Mouse (Mus musculus): ENCODE measurements around the gene Zbtb26. TPM values are rescaled to one million over a fixed set of nuclear protein-coding genes. Genes with fewer than 3 reads are reported as not detected.

Gene Zbtb26
- total RNA-seq (2014; fragmentation: Nextera tagmentation) (10.7 and 11.8 TPM in 2 replicates), total RNA-seq (2017) (8.7 and 13.7 TPM in 2 replicates)

DNA sequence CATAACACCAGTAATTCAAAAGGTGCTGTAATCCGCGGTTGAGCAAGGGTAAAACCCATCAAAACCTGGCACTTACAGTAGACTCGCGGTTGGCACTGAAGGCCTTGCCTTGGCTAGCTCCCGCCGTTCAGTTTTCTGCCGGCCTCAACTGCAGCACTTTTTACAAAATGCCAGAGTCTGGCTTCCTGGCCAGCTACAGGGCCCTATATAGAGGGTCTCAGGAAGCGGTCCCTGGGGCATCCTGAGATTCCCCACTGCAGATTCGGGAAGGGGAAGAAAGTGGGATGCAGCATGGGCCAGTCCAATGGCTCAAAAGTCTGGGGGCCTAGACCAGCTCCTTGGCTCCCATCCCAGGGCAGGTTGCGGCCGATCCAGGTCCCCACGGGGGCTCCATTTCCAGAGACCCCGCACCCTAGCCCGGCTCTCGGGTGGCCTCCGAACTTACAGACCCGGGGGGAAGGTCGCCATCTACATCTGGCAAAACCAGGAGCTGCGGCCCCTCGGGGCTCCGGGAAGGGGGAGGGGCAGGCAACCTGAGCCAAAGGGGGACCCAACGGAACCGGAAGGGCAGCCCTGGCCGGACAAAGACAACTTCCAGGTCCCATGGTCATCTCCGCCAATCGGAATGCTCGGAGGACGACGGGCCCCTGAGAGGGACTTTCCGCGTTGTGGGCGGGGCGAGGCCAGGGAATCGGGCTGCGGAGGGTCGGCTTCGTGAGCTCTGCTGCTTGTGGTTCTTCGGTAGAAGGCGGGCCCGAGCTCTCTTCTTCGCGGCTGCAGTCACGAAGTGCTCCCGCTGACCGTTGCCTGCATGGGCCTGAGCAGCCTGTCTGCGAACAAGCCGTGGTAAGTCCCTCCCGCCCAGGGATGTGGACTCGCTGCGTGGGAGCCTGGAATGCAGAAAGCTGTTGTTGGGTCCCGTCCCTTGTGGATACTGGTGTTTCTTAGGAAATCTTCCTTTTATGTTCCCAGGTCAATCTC lies at the start of gene Zbtb26, which contains the start of the genes Zbtb6 and Rabgap1:
Gene Zbtb26, minus strand, starts transcription at position 525 of the 981 bp plus-strand sequence.
Gene Zbtb6, minus strand, starts transcription at position 561 of the 981 bp plus-strand sequence.
Gene Rabgap1, plus strand, starts transcription at position 669 of the 981 bp plus-strand sequence.
- peak; percentile 99 for ATAC-seq (replicated peaks; ENCODE audit: low FRiP score, low TSS enrichment, poor library complexity, severe bottlenecking)

DNA sequence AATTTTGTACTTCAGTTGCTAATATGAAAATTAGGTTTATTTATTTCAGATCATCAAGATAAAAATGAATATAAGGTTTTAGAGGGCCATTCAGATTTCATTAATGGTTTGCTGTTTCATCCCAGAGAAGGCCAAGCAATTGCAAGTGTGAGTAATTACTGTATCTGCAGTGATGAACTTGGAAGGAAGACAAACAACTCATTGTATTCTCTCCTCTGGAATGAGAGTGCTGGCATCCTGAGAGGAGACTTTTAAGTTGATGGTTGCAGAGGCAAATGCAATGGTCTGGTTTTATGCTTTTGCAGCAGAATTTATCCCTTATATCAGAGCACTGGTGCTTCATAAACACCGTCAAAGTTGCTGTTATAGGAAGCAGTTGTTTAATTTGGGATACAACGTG lies 46.0 kb upstream of the Zbtb26 start:
- no peak for ATAC-seq (replicated peaks; ENCODE audit: low FRiP score, low TSS enrichment, poor library complexity, severe bottlenecking)

DNA sequence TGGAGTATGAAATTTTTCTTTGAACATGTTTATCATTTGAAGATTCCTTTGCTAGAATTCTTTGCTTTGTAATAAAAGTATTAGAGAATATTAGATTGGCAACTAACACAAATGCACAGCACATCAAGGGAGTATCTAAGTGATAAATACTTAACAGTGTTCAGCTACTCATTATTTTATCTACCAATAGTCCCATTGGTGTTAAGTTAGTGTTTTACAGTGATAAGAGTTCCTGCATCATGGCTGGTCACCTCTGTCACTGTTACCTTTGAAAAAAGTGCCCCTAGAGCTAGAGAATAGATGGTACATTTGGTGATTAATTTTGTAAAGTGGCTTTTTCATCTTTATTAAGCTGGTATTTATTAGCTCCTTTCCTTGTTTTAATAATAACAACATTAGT lies 43.5 kb upstream of the Zbtb26 start:
- ATAC-seq (replicated peaks; ENCODE audit: low FRiP score, low TSS enrichment, poor library complexity, severe bottlenecking): peak; percentile 75

DNA sequence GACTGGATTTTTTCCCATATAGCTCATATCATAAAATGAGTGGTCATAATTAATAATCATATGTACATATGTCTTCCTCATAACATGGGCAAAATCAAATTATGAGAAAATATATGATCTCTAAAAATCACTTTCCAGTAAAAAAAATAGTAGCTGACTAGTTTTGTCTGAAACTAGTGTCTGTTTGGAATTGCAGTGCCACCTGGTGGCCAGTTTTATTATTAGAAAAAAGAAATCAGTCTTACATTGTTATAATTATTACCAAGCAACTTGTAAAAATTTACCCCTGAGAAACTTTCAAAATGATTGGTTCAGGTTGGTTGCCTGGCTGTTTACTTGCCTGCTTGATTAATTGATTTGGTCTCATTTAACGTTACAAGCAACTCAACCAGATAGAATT lies 42.4 kb upstream of the Zbtb26 start:
- no peak for ATAC-seq (replicated peaks; ENCODE audit: low FRiP score, low TSS enrichment, poor library complexity, severe bottlenecking)

DNA sequence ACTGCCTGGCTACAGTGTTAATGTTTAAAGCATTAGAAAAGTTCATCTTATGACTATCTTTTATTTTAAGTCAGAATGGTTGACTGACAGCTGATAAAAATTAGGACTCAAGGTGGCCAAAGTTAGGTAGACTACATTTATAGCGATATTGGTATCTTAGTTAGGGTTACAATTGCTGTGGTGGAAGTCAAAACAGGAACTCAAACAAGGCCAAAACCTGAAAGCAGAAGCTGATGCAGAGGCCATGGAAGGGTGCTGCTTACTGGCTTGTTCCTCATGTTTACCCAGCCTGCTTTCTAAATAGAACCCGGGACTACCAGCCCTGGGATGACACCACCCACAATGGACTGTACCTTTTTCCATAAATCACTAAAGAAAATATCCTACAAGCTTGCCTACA lies 41.2 kb upstream of the Zbtb26 start:
- ATAC-seq (replicated peaks; ENCODE audit: low FRiP score, low TSS enrichment, poor library complexity, severe bottlenecking): no peak

DNA sequence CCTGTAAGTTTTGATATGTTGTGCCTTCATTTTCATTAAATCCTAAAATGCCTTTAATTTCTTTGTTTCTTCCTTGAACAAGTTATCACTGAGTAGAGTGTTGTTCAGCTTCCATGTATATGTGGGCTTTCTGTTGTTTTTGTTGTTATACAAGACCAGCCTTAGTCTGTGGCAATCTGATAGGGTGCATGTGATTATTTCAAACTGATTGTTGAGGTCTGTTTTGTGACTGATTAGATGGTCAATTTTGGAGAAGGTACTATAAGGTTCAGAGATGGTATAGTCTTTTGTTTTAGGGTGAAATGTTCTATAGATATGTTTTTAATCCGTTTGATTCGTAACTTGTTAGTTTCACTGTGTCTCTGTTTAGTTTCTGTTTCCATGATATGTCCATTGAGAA lies 37.1 kb upstream of the Zbtb26 start:
- ATAC-seq (replicated peaks; ENCODE audit: low FRiP score, low TSS enrichment, poor library complexity, severe bottlenecking): peak; percentile 68; the same call in 1 of the 2 replicates

DNA sequence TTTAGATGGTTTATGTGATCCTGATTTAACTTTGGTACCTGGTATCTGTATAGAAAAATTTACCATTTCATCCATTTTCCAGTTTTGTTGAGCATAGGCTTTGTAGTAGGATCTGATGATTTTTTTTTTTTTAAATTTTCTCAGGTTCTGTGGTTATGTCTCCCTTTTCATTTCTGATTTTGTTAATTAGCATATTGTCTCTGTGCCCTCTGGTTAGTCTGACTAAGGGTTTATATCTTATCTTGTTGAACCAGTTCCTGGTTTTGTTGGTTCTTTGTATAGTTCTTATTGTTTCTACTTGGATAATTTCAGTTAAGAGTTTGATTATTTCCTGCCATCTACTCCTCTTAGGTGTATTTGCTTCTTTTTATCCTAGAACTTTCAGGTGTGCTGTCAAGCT lies 36.6 kb upstream of the Zbtb26 start:
- no peak for ATAC-seq (replicated peaks; ENCODE audit: low FRiP score, low TSS enrichment, poor library complexity, severe bottlenecking)

DNA sequence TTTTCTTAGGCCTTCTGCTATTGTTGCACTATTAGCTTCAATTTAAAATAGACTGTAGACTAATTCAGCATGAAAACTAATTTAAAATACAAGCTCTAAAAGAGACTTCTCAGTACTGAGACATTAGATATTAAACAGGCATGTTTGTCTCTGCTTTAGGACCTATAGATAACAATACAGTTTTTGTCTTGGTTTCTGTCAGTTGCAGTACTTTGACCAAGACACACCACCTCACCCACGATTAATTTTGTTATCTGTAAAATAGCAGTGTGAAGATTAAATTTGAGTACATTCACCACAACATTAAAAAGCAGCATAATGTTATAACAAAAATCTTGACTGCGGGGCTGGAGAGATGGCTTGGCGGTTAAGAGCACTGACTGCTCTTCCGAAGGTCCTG lies 23.3 kb upstream of the Zbtb26 start:
- ATAC-seq (replicated peaks; ENCODE audit: low FRiP score, low TSS enrichment, poor library complexity, severe bottlenecking): peak; percentile 65; the same call in 1 of the 2 replicates

DNA sequence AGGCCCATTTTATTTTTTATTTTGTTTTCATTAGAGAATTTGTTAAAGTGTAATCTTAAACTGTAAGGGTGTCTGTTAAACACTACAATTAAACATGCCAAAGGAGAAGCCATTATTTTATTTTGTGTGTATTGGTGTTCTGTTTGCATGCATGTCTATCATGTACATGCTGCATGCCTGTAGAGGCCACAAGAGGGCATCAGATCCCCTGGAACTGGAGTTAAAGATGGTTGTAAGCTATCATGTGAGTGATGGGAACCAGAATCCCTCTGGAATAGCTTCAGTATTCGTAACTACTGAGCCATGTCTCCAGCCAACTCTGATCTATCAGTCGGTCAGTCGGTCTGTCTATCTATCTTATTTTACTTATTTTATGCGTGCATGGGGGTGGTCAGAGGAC lies 17.8 kb upstream of the Zbtb26 start:
- no peak for ATAC-seq (replicated peaks; ENCODE audit: low FRiP score, low TSS enrichment, poor library complexity, severe bottlenecking)

DNA sequence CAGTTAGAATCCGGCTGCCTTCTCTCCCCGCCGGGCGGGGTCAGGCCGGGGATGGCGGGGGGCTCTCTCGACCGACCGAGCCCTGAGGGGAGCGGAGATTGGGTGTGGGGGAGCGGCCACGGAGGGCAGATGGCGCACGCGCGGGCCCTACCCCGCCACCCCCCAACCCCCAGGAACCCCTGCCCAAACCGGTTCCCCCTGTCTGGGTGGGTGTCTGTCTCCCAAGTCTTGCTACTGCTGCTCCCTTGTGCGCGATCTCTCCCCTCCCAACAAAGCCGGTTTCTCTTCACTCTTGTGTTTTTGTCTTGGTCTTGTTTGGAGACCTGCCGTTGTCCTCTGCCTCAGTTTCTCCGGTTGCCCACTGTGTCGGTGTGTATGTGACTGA lies 9.4 kb upstream of the Zbtb26 start:
- peak; percentile 35; the same call in 1 of the 2 replicates for ATAC-seq (replicated peaks; ENCODE audit: low FRiP score, low TSS enrichment, poor library complexity, severe bottlenecking)

DNA sequence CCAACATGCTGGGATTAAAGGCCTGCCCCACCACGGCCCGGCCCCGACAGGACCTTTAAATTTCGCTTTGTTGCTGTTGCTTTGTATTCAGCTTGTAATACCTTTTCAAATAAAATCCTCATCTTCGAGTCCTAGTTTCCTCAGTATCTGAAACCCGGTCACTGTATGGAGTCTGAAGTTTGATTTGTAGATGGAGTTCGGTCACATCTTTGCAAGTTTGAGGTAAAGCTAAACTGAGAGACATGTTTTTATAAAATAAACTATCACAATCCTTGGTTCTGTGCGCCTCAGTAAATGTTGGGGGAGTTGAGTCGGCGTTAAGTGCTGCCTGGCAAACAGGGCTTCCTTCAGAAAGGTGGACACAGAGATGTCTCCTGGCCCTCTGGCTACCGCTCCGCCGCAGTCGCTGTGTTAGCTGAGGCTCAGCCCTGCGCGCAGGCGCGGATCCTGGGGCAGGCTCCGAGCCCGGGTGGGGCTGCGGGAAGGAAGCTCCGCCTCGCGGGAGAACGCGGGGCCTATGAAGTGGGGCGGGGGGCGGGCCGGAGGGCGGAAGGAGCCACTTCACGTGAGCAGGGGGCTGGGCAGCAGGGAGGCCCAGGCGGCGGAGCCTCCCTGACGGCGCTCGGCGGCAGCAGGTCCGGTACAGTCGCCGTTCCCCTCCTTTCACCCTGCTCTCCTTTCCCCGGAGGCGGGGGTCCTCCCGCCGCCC lies 8.9 kb upstream of the Zbtb26 start:
- peak; percentile 99 for ATAC-seq (replicated peaks; ENCODE audit: low FRiP score, low TSS enrichment, poor library complexity, severe bottlenecking)

DNA sequence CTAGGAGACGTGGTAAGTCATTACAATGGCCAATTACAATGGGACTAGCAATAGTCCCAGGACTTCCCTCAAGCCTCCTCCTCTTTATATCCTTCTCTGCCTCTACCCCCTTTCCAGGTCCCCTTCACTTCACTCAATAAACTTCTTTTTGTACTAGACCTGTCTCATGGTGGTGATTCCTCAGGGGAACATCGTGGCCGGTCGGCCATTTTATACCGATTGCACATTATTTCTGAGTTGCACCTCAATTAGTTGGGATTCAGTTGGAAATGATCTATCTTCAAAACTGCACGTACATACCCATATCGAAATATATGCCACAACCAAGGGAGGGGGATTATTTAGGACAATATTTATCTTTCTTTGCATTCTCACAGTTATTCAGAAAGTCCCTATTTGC lies 11.3 kb downstream of the Zbtb26 start:
- no peak for ATAC-seq (replicated peaks; ENCODE audit: low FRiP score, low TSS enrichment, poor library complexity, severe bottlenecking)

DNA sequence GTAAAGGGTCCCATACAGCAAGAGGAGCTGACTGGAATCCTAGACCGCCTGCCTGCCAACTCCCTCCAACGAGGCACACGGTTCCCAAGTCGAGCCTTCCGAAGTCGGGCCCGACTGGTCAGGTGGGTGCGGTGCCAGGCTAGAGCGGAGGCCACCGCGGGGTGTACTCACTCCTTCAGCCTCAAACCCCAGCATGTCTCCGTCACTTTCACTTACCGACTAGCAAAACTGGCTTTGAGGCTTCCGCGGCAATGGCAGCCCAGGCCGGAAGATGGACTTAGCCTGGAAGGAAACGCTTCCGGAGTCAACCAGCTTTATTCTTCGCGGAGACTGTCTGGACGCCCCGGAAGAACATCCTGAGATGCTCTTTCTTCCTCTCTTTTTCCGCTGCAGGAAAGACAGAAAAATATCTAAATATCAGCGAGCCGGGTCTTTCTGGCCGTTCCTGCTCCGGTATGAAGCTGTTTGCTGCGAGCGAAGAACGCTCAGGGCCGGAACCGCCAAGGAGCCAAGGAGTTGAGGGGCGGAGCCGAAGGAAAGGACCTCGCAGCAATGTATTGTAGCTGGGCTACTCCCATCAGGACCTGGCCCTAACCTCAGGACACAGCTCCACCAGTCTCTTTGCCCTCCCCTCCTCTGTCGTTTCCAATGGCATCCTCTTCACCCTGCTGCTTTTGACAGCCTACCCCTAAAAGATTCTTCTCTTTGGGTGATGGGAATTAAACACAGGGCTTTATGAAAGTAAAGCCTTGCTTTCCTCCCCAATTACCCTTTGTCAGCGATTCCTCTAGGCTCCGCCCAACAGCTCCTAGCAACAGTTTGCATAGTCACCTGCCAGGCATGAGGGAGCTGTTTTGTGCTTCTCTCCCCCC lies 12.1 kb downstream of the Zbtb26 start:
- ATAC-seq (replicated peaks; ENCODE audit: low FRiP score, low TSS enrichment, poor library complexity, severe bottlenecking): peak; percentile 95

DNA sequence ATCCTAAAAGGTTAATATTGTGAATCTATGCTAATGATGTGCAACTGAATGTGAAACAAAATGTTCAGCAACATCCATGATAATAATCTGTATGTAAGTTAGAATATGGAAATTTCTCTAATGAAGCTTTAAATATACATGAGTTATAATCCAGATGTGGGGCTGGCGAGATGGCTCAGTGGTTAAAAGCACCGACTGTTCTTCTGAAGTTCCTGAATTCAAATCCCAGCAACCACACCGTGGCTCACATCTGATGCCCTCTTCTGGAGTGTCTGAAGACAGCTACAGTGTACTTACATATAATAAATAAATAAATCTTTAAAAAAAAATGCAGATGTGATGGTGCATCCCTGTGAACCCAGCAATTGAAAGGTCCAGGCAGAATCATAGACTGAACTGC lies 19.3 kb downstream of the Zbtb26 start:
- ATAC-seq (replicated peaks; ENCODE audit: low FRiP score, low TSS enrichment, poor library complexity, severe bottlenecking): no peak

DNA sequence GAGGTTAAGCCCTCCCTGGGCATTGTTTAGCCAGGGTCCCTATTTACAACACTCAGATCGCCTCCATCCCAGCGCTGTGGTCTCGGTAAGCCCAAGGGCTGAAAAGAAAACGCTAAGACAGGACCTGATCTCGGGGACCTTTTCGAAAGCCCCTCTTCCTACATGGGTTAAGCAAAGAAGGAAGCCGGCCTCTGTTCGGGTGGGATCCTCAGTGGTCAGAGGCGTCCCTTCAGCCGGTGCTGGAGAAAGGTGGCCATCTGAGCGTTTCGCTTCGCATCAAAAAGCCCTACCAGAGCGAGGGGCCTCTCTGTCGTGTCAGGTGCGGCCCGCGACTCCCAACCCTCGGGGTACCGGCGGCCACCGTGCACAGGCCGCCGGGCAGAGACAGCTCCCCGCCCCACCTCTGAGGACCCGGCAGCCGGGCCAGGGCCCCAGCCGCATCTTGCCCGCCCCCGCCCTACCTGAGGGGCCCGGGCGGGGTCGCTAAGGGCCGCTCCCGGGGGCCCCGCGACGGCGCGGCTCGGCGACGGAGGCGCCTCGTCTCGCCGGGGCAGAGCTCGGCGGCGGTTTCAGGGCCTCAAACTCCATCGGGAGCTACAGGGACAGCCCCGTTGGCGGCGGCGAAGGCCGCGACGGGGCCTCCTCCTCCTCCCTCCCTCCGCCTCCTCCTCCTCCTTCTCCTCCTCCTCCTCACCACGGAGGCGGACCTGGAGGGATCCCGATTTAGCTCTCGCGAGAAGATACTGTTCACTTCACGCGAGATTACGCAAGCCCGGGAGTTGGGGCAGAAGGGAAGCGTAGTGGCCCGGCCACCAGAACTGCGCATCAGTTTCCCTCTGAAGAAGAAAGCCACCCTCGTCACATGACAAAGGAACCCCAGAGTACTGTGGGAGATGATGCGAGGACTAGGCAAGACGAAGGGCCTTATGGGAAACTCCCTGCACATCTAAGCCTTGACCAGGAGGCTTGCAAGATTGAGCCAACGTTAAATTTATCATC lies 20.3 kb downstream of the Zbtb26 start, which contains the start of gene Rc3h2:
Gene Rc3h2, minus strand, starts transcription at position 598 of the 999 bp plus-strand sequence.
- ATAC-seq (replicated peaks; ENCODE audit: low FRiP score, low TSS enrichment, poor library complexity, severe bottlenecking): peak; percentile 97

DNA sequence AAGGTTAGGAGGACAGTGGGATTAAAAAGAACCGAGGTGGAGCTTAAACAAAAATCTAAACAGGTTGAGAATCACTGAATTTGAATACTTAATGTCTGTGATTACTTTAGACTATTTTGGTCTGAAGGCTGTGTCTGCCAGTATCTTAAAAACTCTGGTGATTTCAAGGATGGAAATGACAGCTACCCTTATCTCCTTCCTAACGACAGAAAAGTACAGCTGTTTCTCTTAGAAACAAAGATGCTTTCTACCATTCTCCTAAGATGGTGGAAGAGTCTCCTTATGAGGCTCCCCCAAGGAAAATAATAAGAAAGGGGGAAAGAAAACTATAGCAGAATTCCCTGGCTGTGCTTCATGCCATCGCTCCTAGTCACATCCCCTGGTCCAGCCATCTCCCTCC lies 21.0 kb downstream of the Zbtb26 start:
- ATAC-seq (replicated peaks; ENCODE audit: low FRiP score, low TSS enrichment, poor library complexity, severe bottlenecking): no peak

DNA sequence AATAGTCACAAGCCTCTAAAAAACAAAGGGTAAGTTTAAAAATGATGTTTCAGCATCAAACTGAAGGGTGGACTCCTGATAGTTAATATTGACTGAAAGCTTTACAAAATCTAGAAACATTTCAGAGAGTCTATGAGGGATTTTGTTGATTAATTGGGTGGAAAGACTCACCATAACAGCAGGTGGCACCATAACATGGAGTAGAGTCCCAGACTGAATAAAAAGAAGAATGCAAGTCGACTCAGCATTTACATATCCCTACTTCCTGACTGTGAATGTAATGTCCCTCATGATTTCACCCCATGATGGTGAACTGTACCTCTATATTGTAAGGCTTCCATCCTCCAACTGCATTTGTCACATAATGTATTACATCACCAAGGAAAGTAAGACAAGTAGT lies 47.4 kb downstream of the Zbtb26 start:
- 0 out of 2 replicates have a peak, but pooled peaks have one; percentile 52 for ATAC-seq (replicated peaks; ENCODE audit: low FRiP score, low TSS enrichment, poor library complexity, severe bottlenecking)

DNA sequence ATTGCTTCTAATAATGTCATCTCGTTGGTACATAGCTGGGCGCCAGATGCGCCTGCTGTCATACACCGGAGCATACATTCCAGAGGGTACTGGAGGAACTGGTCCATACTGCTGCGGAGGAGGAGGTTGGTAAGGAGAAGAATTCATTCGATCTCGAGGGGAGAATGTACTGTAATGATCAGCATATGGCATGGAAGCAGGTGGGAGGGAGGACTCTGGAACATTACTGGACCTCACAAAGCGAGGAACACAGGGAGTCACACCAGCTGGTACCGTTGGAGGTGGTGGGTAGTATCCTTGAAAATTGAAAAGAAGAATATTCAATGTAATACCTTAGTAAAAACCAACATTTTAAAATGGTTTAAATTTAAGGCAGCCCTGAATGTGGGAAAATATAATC lies 60.0 kb downstream of the Zbtb26 start:
- no peak for ATAC-seq (replicated peaks; ENCODE audit: low FRiP score, low TSS enrichment, poor library complexity, severe bottlenecking)

All from megakaryocyte-erythroid progenitor cell, adult 5-6 weeks (primary cell).